Mouse (Mus musculus) CH12.LX (cell line): ENCODE data around the gene Dusp5. TPM values are rescaled to one million over a fixed set of nuclear protein-coding genes. Genes with fewer than 3 reads are reported as not detected.

ENCODE experiments used
- DNase-seq: peaks from one replicate; pipeline ENCODE4 v3.0.0-alpha.2; 2013; ENCODE audit errors: extremely low read depth
- H3K27ac ChIP-seq: 2 replicates; pipeline ENCODE4 v1.5.1; 2012; ENCODE audit warnings: low read depth, mild to moderate bottlenecking, control low read depth, moderate library complexity; ENCODE audit not compliant: insufficient read depth
- H3K27me3 ChIP-seq: replicated peaks from 2 replicates; pipeline ENCODE3; 2012; ENCODE audit warnings: inconsistent platforms
- H3K36me3 ChIP-seq, 2 experiments: replicated peaks in 1 of 2; 2 replicates each; pipeline versions ENCODE3 to v1.6.1; 2012; ENCODE audit warnings: inconsistent platforms in 1 of 2, low read length in 1 of 2, mild to moderate bottlenecking in 1 of 2, mixed read lengths in 1 of 2, moderate library complexity in 1 of 2; ENCODE audit not compliant: control insufficient read depth in 1 of 2, insufficient read depth in 1 of 2
- H3K4me1 ChIP-seq, 2 experiments: 2 replicates each; pipeline ENCODE4 v1.6.1; 2012; ENCODE audit warnings: inconsistent platforms in 1 of 2, moderate library complexity in 1 of 2; ENCODE audit not compliant: insufficient read depth in 2 of 2, control insufficient read depth in 1 of 2
- H3K4me2 ChIP-seq: 2 replicates; pipeline ENCODE4 v1.6.1; 2012; ENCODE audit warnings: low read depth, mild to moderate bottlenecking, control low read depth; ENCODE audit not compliant: poor library complexity, insufficient read depth, severe bottlenecking
- H3K4me3 ChIP-seq, 3 experiments: fragments of 150-350 bp in 1 of 3; sonication (generic) in 1 of 3; replicated peaks in 1 of 3; 2 replicates each; pipeline versions ENCODE3 to v1.5.1; 2011 to 2012; ENCODE audit warnings: low read depth in 2 of 3, low read length in 2 of 3, mild to moderate bottlenecking in 2 of 3, moderate library complexity in 2 of 3, control low read depth in 1 of 3, improper control_type of control experiment in 1 of 3, inconsistent platforms in 1 of 3, mixed read lengths in 1 of 3; ENCODE audit not compliant: poor library complexity in 1 of 3
- H3K79me2 ChIP-seq: replicated peaks from 2 replicates; pipeline ENCODE4 v1.6.1; 2012; ENCODE audit warnings: mild to moderate bottlenecking, moderate library complexity; ENCODE audit not compliant: control insufficient read depth, poor library complexity, insufficient read depth, severe bottlenecking; ENCODE audit errors: extremely low read depth
- H3K9ac ChIP-seq: 2 replicates; pipeline ENCODE4 v1.6.1; 2012; ENCODE audit warnings: low read depth, mild to moderate bottlenecking, control low read depth, moderate library complexity; ENCODE audit not compliant: insufficient read depth
- H3K9me3 ChIP-seq: replicated peaks from 2 replicates; pipeline ENCODE3; 2012; ENCODE audit warnings: low read length, inconsistent platforms, mixed read lengths
- BHLHE40 ChIP-seq: IDR thresholded peaks from 2 replicates; pipeline ENCODE4 v1.6.1; 2011; ENCODE audit warnings: mild to moderate bottlenecking, low read depth, low read length, improper control_type of control experiment
- CHD1 ChIP-seq: IDR thresholded peaks from 2 replicates; pipeline ENCODE4 v1.6.1; 2012; ENCODE audit warnings: low read depth, low read length, improper control_type of control experiment, inconsistent platforms
- CTCF ChIP-seq, 2 experiments: IDR thresholded peaks in 1 of 2; conservative IDR thresholded peaks in 1 of 2; 2 replicates each; pipeline ENCODE4 v1.5.1; 2011 to 2012; ENCODE audit warnings: low read depth in 2 of 2, low read length in 2 of 2, improper control_type of control experiment in 1 of 2, inconsistent platforms in 1 of 2, mild to moderate bottlenecking in 1 of 2, moderate library complexity in 1 of 2
- E2F4 ChIP-seq: IDR thresholded peaks from 2 replicates; pipeline ENCODE4 v1.6.1; 2011; ENCODE audit warnings: low read depth, low read length, improper control_type of control experiment; ENCODE audit not compliant: insufficient replicate concordance
- ELF1 ChIP-seq: IDR thresholded peaks from 2 replicates; pipeline ENCODE4 v1.6.1; 2014; ENCODE audit warnings: low read depth, mild to moderate bottlenecking, inconsistent platforms, low read length, improper control_type of control experiment
- EP300 ChIP-seq: IDR thresholded peaks from 2 replicates; pipeline ENCODE4 v1.6.1; 2011; ENCODE audit warnings: low read length, improper control_type of control experiment
- ETS1 ChIP-seq: conservative IDR thresholded peaks from 2 replicates; pipeline ENCODE4 v1.6.1; 2012; ENCODE audit warnings: low read depth, mild to moderate bottlenecking, inconsistent platforms, low read length, improper control_type of control experiment, moderate library complexity
- IRF4 ChIP-seq: IDR thresholded peaks from 2 replicates; pipeline ENCODE4 v1.6.1; 2014; ENCODE audit warnings: low read depth, mild to moderate bottlenecking, inconsistent platforms, low read length, improper control_type of control experiment
- JUN ChIP-seq: IDR thresholded peaks from 2 replicates; pipeline ENCODE4 v1.6.1; 2011; ENCODE audit warnings: low read depth, mild to moderate bottlenecking, low read length, improper control_type of control experiment, moderate library complexity; ENCODE audit not compliant: insufficient read depth
- JUND ChIP-seq: conservative IDR thresholded peaks from 2 replicates; pipeline ENCODE4 v1.6.1; 2011; ENCODE audit warnings: low read depth, low read length, improper control_type of control experiment
- KAT2A ChIP-seq: IDR thresholded peaks from 2 replicates; pipeline ENCODE4 v1.6.1; 2012; ENCODE audit warnings: low read length, improper control_type of control experiment, inconsistent platforms; ENCODE audit not compliant: insufficient replicate concordance
- MAFK ChIP-seq: IDR thresholded peaks from 2 replicates; pipeline ENCODE4 v1.6.1; 2011; ENCODE audit warnings: low read length, improper control_type of control experiment; ENCODE audit not compliant: insufficient replicate concordance
- MAZ ChIP-seq: IDR thresholded peaks from 2 replicates; pipeline ENCODE4 v1.6.1; 2012; ENCODE audit warnings: low read depth, mild to moderate bottlenecking, inconsistent platforms, low read length, improper control_type of control experiment, moderate library complexity
- MEF2A ChIP-seq: IDR thresholded peaks from 2 replicates; pipeline ENCODE4 v1.6.1; 2014; ENCODE audit warnings: low read depth, mild to moderate bottlenecking, inconsistent platforms, low read length, improper control_type of control experiment, borderline replicate concordance
- MYC ChIP-seq: IDR thresholded peaks from 2 replicates; pipeline ENCODE4 v1.6.1; 2011; ENCODE audit warnings: low read depth, mild to moderate bottlenecking, improper control_type of control experiment, low read length
- NELFE ChIP-seq: IDR thresholded peaks from 2 replicates; pipeline ENCODE4 v1.6.1; 2011; ENCODE audit warnings: low read depth, low read length, improper control_type of control experiment
- POLR2A ChIP-seq: IDR thresholded peaks from 2 replicates; pipeline ENCODE4 v1.6.1; 2011; ENCODE audit warnings: low read depth, mild to moderate bottlenecking, improper control_type of control experiment, low read length
- RAD21 ChIP-seq: IDR thresholded peaks from 2 replicates; pipeline ENCODE4 v1.6.1; 2011; ENCODE audit warnings: low read depth, mild to moderate bottlenecking, low read length, improper control_type of control experiment, moderate library complexity
- SMC3 ChIP-seq: IDR thresholded peaks from 2 replicates; pipeline ENCODE4 v1.6.1; 2011; ENCODE audit warnings: low read depth, low read length, improper control_type of control experiment
- USF1 ChIP-seq: IDR thresholded peaks from 2 replicates; pipeline ENCODE4 v1.6.1; 2014; ENCODE audit warnings: low read depth, mild to moderate bottlenecking, inconsistent platforms, low read length, improper control_type of control experiment
- ZC3H11A ChIP-seq: IDR thresholded peaks from 2 replicates; pipeline ENCODE4 v1.6.1; 2012; ENCODE audit warnings: low read depth, mild to moderate bottlenecking, inconsistent platforms, low read length, improper control_type of control experiment
- ZKSCAN1 ChIP-seq: IDR thresholded peaks from 2 replicates; pipeline ENCODE4 v1.6.1; 2012; ENCODE audit warnings: low read depth, inconsistent platforms, low read length, improper control_type of control experiment, borderline replicate concordance
- ZMIZ1 ChIP-seq: IDR thresholded peaks from 2 replicates; pipeline ENCODE4 v1.6.1; 2012; ENCODE audit warnings: low read depth, mild to moderate bottlenecking, inconsistent platforms, low read length, improper control_type of control experiment
- ZNF384 ChIP-seq: IDR thresholded peaks from 2 replicates; pipeline ENCODE4 v1.6.1; 2012; ENCODE audit warnings: low read depth, low read length, improper control_type of control experiment, inconsistent platforms
- dilution Hi-C: fragments of 300-500 bp; cut with MboI; formaldehyde crosslinking; loops from 2 replicates; pipeline ENCODE4 v1.14.3; 2020; ENCODE audit warnings: low sequenced_read_pairs; ENCODE audit not compliant: extremely low pct_unique_long_range_greater_than_20kb, extremely low pct_ligation_motif_present
- in situ Hi-C: fragments of 300-500 bp; cut with MboI; formaldehyde crosslinking; loops from 3 replicates; pipeline ENCODE4 v1.14.3; 2019; ENCODE audit warnings: low sequenced_read_pairs, low pct_ligation_motif_present, low pct_unique_long_range_greater_than_20kb, mixed read lengths
- polyA plus RNA-seq: library from polyadenylated mRNA; unstranded; fragments of >175 nt; gene quantifications from 2 replicates; pipeline ENCODE4 v1.2.1, GENCODE M21; 2012; ENCODE audit warnings: low read depth; ENCODE audit not compliant: insufficient read length
- total RNA-seq, 2 experiments: library from RNA; depleted of rRNA; stranded (reverse); fragments of 300-350 nt in 1 of 2; fragments of >200 nt in 1 of 2; gene quantifications; 2 replicates each; pipeline ENCODE4 v1.2.3; 2012 to 2014

Gene Dusp5
- total and polyA plus RNA-seq, 3 experiments, result 10.6 to 18.2 (median 13.2) TPM

- peaks cover 36 to 53% of the 10 kb centered on the region in 2 experiments for H3K36me3 ChIP-seq
- H3K4me1 ChIP-seq, result peaks cover 36 to 93% of the 10 kb centered on the region in 2 experiments
- H3K27ac ChIP-seq, result peak overlapping the region; percentile 75
- H3K27me3 ChIP-seq, result no peaks in the 10 kb centered on the region
- H3K4me3 ChIP-seq, result peak overlapping the region in 1 of 3 experiments; percentile 41
- dilution Hi-C loops, result no loop called here
- TF ChIP-seq RAD21 (no peak), IRF4 (peak; percentile 65; the same call in 1 of the 2 replicates), EP300 (peak; percentile 50), MAZ (0 out of 2 replicates have a peak, but pooled peaks have one; percentile 25), MAFK (no peak), E2F4 (no peak), BHLHE40 (peak; percentile 87), CHD1 (peak; percentile 37; the same call in 1 of the 2 replicates), MYC (no peak), KAT2A (no peak), ETS1 (peak; percentile 23; the same call in 1 of the 2 replicates), USF1 (peak; percentile 37)
- TF ChIP-seq, all 38 proteins: peak for 7
- no peaks in the 10 kb centered on the region for H3K9me3 ChIP-seq
- peak; percentile 26 for DNase-seq
- in situ Hi-C loops, result loop anchor here (10.0 kb wide), 1 partner anchor 109 kb away; no protein-coding TSS in a partner anchor
- peaks cover 38% of the 10 kb centered on the region for H3K79me2 ChIP-seq
- peak overlapping the region; percentile 22; the same call in 1 of the 2 replicates for H3K4me2 ChIP-seq
- no peak overlapping the region for H3K9ac ChIP-seq
These were observed 5.1 kb downstream of the Dusp5 start for GRCm38 (mm10) chr19:53533810-53534601.

- DNase-seq, result no peak
- Histone ChIP-seq H3K4me1 (peaks cover 39 to 96% of the 10 kb centered on the region in 2 experiments), H3K4me3 (no peak overlapping the region), H3K4me2 (0 out of 2 replicates have a peak overlapping the region, but pooled peaks have one; percentile 16), H3K36me3 (peaks cover 42 to 59% of the 10 kb centered on the region in 2 experiments), H3K27me3 (no peaks in the 10 kb centered on the region), H3K79me2 (peaks cover 38% of the 10 kb centered on the region), H3K9me3 (no peaks in the 10 kb centered on the region), H3K27ac (no peak overlapping the region), H3K9ac (no peak overlapping the region)
- in situ Hi-C loops, result loop anchor here (10.0 kb wide), 1 partner anchor 110 kb away; no protein-coding TSS in a partner anchor
- TF ChIP-seq CTCF (conservative IDR thresholded peaks at IDR 0.05 in 1 of 2, IDR thresholded peaks at IDR 0.05 in 1 of 2; ENCODE audit: low read depth in 2 of 2, low read length in 2 of 2) (no peak), ZNF384 (no peak), ETS1 (no peak), NELFE (no peak), ZKSCAN1 (no peak), MEF2A (no peak), IRF4 (no peak), ELF1 (no peak), ZMIZ1 (no peak), JUN (no peak), ZC3H11A (no peak), JUND (no peak), POLR2A (no peak), KAT2A (no peak), SMC3 (no peak)
- dilution Hi-C loops, result no loop called here
These were observed 6.0 kb downstream of the Dusp5 start for GRCm38 (mm10) chr19:53534757-53535410.
